30 mouse cellular contexts compared by ENCODE assay signal in genomic region chr9:14946677-14947076, GRCm38 (mm10). TPM values are rescaled to one million over a fixed set of nuclear protein-coding genes. Genes with fewer than 3 reads are reported as not detected.
DNase-seq lines count a peak whose midpoint lies in the region; ATAC-seq and TF ChIP-seq lines count a peak whose summit lies in the region.
"Had no signal": no experiment of that assay in that cellular context is flagged by ENCODE, and none has a peak within 500 bp of the region (broad histone marks: within the 10 kb centered on the region; RNA-seq: fewer than 3 reads in every experiment).

No protein-coding gene starts in this region.

- DNase-seq in heart, adult 11 months, result peak; percentile 49
- no peak for DNase-seq in heart, adult 18-20 months
- DNase-seq in kidney, adult 8-10 months, result no peak
- no peak for DNase-seq in MEL (ENCODE audit: low read depth, low spot score)
- DNase-seq in right cerebral cortex, postnatal 36 days (ENCODE audit: low spot score in 2 of 2), result no peak
- no peak for DNase-seq in adrenal gland, adult 2 months
- DNase-seq: adrenal gland, adult 8-10 months; adrenal gland, postnatal 25 days; cerebellum, adult 11-12 months; cerebellum, adult 8-10 months; cerebellum, postnatal 36 days; embryo, embryonic 11 days; gastrocnemius, postnatal 25 days; heart, postnatal 10 days; heart, postnatal 36 days had no signal

- peak; percentile 77; the same call in 1 of the 2 replicates for ATAC-seq in kidney, embryonic 16.5 days (ENCODE audit: low FRiP score, low TSS enrichment)
- ATAC-seq: forebrain, embryonic 15.5 days; hindbrain, embryonic 16.5 days had no signal

- H3K4me1 ChIP-seq in kidney, embryonic 16.5 days (ENCODE audit: insufficient read depth, low read length), result peaks cover 5% of the 10 kb centered on the region; the same call in 1 of the 2 replicates
- no peaks in the 10 kb centered on the region for H3K4me1 ChIP-seq in MEL (ENCODE audit: control insufficient read depth in 1 of 2, insufficient read depth in 2 of 2, low read length in 2 of 2)
- H3K4me1 ChIP-seq: embryonic facial prominence, embryonic 13.5 days; forebrain, embryonic 15.5 days; heart, embryonic 12.5 days; heart, embryonic 15.5 days had no signal

- peak in 1 of 3 experiments; percentile 17; a peak in 2 of 6 replicates for TF ChIP-seq CTCF in MEL (IDR thresholded peaks at IDR 0.05 in 2 of 3, conservative IDR thresholded peaks at IDR 0.05 in 1 of 3; ENCODE audit: control insufficient read depth in 1 of 3, insufficient read depth in 1 of 3, low read depth in 2 of 3, low read length in 3 of 3, poor library complexity in 1 of 3, severe bottlenecking in 1 of 3)

- WGBS in kidney, embryonic 16.5 days, result 37% methylated on average over 4 of the region's 4 CpGs

- H3K36me3 ChIP-seq in kidney, embryonic 16.5 days (ENCODE audit: insufficient read depth, low read length), result no peaks in the 10 kb centered on the region
- H3K36me3 ChIP-seq in MEL (ENCODE audit: control insufficient read depth in 1 of 2, insufficient read depth in 2 of 2, low read length in 2 of 2), result no peaks in the 10 kb centered on the region
- H3K36me3 ChIP-seq: embryonic facial prominence, embryonic 10.5 days; embryonic facial prominence, embryonic 13.5 days; forebrain, embryonic 12.5 days; forebrain, embryonic 15.5 days; heart, embryonic 12.5 days; heart, embryonic 15.5 days; hindbrain, embryonic 10.5 days; hindbrain, embryonic 13.5 days had no signal

- peaks cover 5% of the 10 kb centered on the region; the same call in 1 of the 2 replicates for H3K9me3 ChIP-seq in kidney, embryonic 16.5 days (ENCODE audit: low read length)
- no peaks in the 10 kb centered on the region for H3K9me3 ChIP-seq in MEL (replicated peaks; ENCODE audit: insufficient read depth, low read length)
- H3K9me3 ChIP-seq: embryonic facial prominence, embryonic 10.5 days; embryonic facial prominence, embryonic 13.5 days; forebrain, embryonic 15.5 days; heart, embryonic 15.5 days; hindbrain, embryonic 13.5 days had no signal

- no peak overlapping the region for H3K4me3 ChIP-seq in kidney, embryonic 16.5 days (ENCODE audit: low read length)
- no peak overlapping the region for H3K4me3 ChIP-seq in MEL (ENCODE audit: control insufficient read depth in 1 of 2, insufficient read depth in 1 of 2, low read depth in 2 of 2, low read length in 2 of 2)
- H3K4me3 ChIP-seq: embryonic facial prominence, embryonic 10.5 days; embryonic facial prominence, embryonic 13.5 days; erythroblast, embryonic 14.5 days; forebrain, embryonic 12.5 days; forebrain, embryonic 15.5 days; heart, embryonic 12.5 days; heart, embryonic 15.5 days; hindbrain, embryonic 10.5 days; hindbrain, embryonic 13.5 days had no signal

- no peak overlapping the region for H3K4me2 ChIP-seq in kidney, embryonic 16.5 days (replicated peaks; ENCODE audit: low read depth, low read length)
- H3K4me2 ChIP-seq: embryonic facial prominence, embryonic 13.5 days; forebrain, embryonic 12.5 days; forebrain, embryonic 15.5 days; heart, embryonic 12.5 days; heart, embryonic 15.5 days; hindbrain, embryonic 13.5 days had no signal

- peak; percentile 17 for TF ChIP-seq RAD21 in MEL (IDR thresholded peaks at IDR 0.05; ENCODE audit: low read depth, low read length)

- TF ChIP-seq EP300 in MEL (IDR thresholded peaks at IDR 0.05; ENCODE audit: low read depth in 1 of 2, low read length in 2 of 2), result no peak

- no peak overlapping the region for H3K27ac ChIP-seq in kidney, embryonic 16.5 days (ENCODE audit: low read length)
- H3K27ac ChIP-seq in MEL (ENCODE audit: control insufficient read depth, low read depth, low read length), result no peak overlapping the region
- H3K27ac ChIP-seq: embryonic facial prominence, embryonic 10.5 days; embryonic facial prominence, embryonic 13.5 days; forebrain, embryonic 12.5 days; forebrain, embryonic 15.5 days; heart, embryonic 15.5 days; hindbrain, embryonic 10.5 days; hindbrain, embryonic 13.5 days had no signal

- TF ChIP-seq POLR2A in MEL (IDR thresholded peaks at IDR 0.05; ENCODE audit: control insufficient read depth in 1 of 2, insufficient read depth in 1 of 2, low read depth in 1 of 2, low read length in 2 of 2, poor library complexity in 1 of 2), result no peak

- H3K79me2 ChIP-seq in MEL (ENCODE audit: control insufficient read depth, insufficient read depth, low read length, poor library complexity), result no peaks in the 10 kb centered on the region

- H3K9ac ChIP-seq in kidney, embryonic 16.5 days (replicated peaks; ENCODE audit: low read length), result no peak overlapping the region
- H3K9ac ChIP-seq in MEL (ENCODE audit: control insufficient read depth, low read depth, low read length, poor library complexity, severe bottlenecking), result no peak overlapping the region
- H3K9ac ChIP-seq: embryonic facial prominence, embryonic 13.5 days; forebrain, embryonic 12.5 days; forebrain, embryonic 15.5 days; heart, embryonic 12.5 days; heart, embryonic 15.5 days; hindbrain, embryonic 13.5 days had no signal

- no peaks in the 10 kb centered on the region for H3K27me3 ChIP-seq in kidney, embryonic 16.5 days (ENCODE audit: insufficient read depth, low read length)
- peaks cover 45 to 48% of the 10 kb centered on the region in 2 experiments for H3K27me3 ChIP-seq in MEL (ENCODE audit: control insufficient read depth in 1 of 2, insufficient read depth in 2 of 2, low read length in 2 of 2)
- H3K27me3 ChIP-seq: embryonic facial prominence, embryonic 13.5 days; forebrain, embryonic 12.5 days; forebrain, embryonic 15.5 days; heart, embryonic 12.5 days; heart, embryonic 15.5 days; hindbrain, embryonic 13.5 days had no signal

TF ChIP-seq in MEL, 35 proteins besides CTCF, POLR2A, EP300 and RAD21:
- TF ChIP-seq SMC3 (IDR thresholded peaks at IDR 0.05; ENCODE audit: low read depth, low read length) (peak; percentile 27; the same call in 1 of the 2 replicates), TAL1 (IDR thresholded peaks at IDR 0.05; ENCODE audit: low read length) (no peak), E2F4 (IDR thresholded peaks at IDR 0.05; ENCODE audit: borderline replicate concordance, low read depth, low read length) (no peak), ELF1 (IDR thresholded peaks at IDR 0.05; ENCODE audit: low read depth, low read length) (no peak), MAX (IDR thresholded peaks at IDR 0.05; ENCODE audit: low read length) (no peak), ZC3H11A (IDR thresholded peaks at IDR 0.05; ENCODE audit: low read depth, low read length) (peak; percentile 15; the same call in 1 of the 2 replicates), ZNF384 (IDR thresholded peaks at IDR 0.05; ENCODE audit: low read depth, low read length) (no peak), NRF1 (IDR thresholded peaks at IDR 0.05; ENCODE audit: insufficient read depth, low read depth, low read length, poor library complexity, severe bottlenecking) (no peak), GABPA (IDR thresholded peaks at IDR 0.05; ENCODE audit: low read depth, low read length) (no peak), NELFE (IDR thresholded peaks at IDR 0.05; ENCODE audit: low read depth, low read length) (no peak; the same call in 1 of the 2 replicates)

RNA-seq across cellular contexts. Expression of gene Izumo1r, which starts 42.9 kb away (rescaled TPM):
- total RNA-seq in heart, adult 18-20 months (2021), result 1 to 10 TPM in 1 of 2 experiments, not detected in 1; 1.0 TPM
- polyA plus RNA-seq in kidney, embryonic 16.5 days (2015; fragmentation: Nextera tagmentation; extraction: Ambion mirVana), result not detected in 2 replicates
- total RNA-seq in MEL (2012; rRNA removed), result not detected in 2 replicates
- not detected for polyA plus RNA-seq in MEL (2012; ENCODE audit: insufficient read depth in 1 of 2, insufficient read length in 2 of 2, low read depth in 1 of 2, low replicate concordance in 2 of 2, missing spikeins in 1 of 2)
- total RNA-seq in adrenal gland, adult 2 months (2021), result not detected
- polyA plus RNA-seq in adrenal gland, adult 2 months (2012; rRNA removed), result 0.17 TPM in 1 of 2 replicates, not detected in the other
- total RNA-seq: adrenal gland, adult 8-10 months; adrenal gland, postnatal 25 days; gastrocnemius, adult 8-10 months; gastrocnemius, postnatal 25 days; heart, adult 8-10 months; heart, postnatal 10 days; heart, postnatal 36 days had no signal
- polyA plus RNA-seq: brain, embryonic 14.5 days; cortical plate, adult 2 months; erythroblast, embryonic 14.5 days; forebrain, embryonic 12.5 days; forebrain, embryonic 15.5 days; heart, embryonic 12.5 days; hindbrain, embryonic 10.5 days; hindbrain, embryonic 13.5 days; hindbrain, embryonic 16.5 days had no signal
